Mouse (Mus musculus) CH12.LX (cell line): ENCODE measurements around the gene Psma5.

Experiments
- BHLHE40 ChIP-seq: IDR thresholded peaks from 2 replicates; pipeline ENCODE4 v1.6.1; 2011; ENCODE audit warnings: mild to moderate bottlenecking, low read depth, low read length, improper control_type of control experiment
- JUN ChIP-seq: IDR thresholded peaks from 2 replicates; pipeline ENCODE4 v1.6.1; 2011; ENCODE audit warnings: low read depth, mild to moderate bottlenecking, low read length, improper control_type of control experiment, moderate library complexity; ENCODE audit not compliant: insufficient read depth
- MAX ChIP-seq: IDR thresholded peaks from 2 replicates; pipeline ENCODE4 v1.6.1; 2011; ENCODE audit warnings: low read length, improper control_type of control experiment
- MEF2A ChIP-seq: IDR thresholded peaks from 2 replicates; pipeline ENCODE4 v1.6.1; 2014; ENCODE audit warnings: low read depth, mild to moderate bottlenecking, inconsistent platforms, low read length, improper control_type of control experiment, borderline replicate concordance
- NRF1 ChIP-seq: IDR thresholded peaks from 2 replicates; pipeline ENCODE4 v1.6.1; 2014; ENCODE audit warnings: low read depth, mild to moderate bottlenecking, inconsistent platforms, low read length, improper control_type of control experiment, moderate library complexity
- POLR2A ChIP-seq: IDR thresholded peaks from 2 replicates; pipeline ENCODE4 v1.6.1; 2011; ENCODE audit warnings: low read depth, mild to moderate bottlenecking, improper control_type of control experiment, low read length
- TBP ChIP-seq: conservative IDR thresholded peaks from 2 replicates; pipeline ENCODE4 v1.6.1; 2011; ENCODE audit warnings: low read depth, low read length, improper control_type of control experiment
- ZNF384 ChIP-seq: IDR thresholded peaks from 2 replicates; pipeline ENCODE4 v1.6.1; 2012; ENCODE audit warnings: low read depth, low read length, improper control_type of control experiment, inconsistent platforms

GRCm38 (mm10) chr3:108295379-108296219 is 38.9 kb downstream of the Psma5 start:
- TF ChIP-seq BHLHE40 (no peak), MEF2A (no peak), POLR2A (no peak), ZNF384 (no peak), TBP (no peak), JUN (no peak), MAX (no peak), NRF1 (no peak)
